Mouse (Mus musculus): Measurements from ENCODE around the gene Ccdc113. TPM values are rescaled to one million over a fixed set of nuclear protein-coding genes. Genes with fewer than 3 reads are reported as not detected.

Ccdc113 gene
- polyA plus RNA-seq, 1 experiment from 2014 or later: not detected

DNA sequence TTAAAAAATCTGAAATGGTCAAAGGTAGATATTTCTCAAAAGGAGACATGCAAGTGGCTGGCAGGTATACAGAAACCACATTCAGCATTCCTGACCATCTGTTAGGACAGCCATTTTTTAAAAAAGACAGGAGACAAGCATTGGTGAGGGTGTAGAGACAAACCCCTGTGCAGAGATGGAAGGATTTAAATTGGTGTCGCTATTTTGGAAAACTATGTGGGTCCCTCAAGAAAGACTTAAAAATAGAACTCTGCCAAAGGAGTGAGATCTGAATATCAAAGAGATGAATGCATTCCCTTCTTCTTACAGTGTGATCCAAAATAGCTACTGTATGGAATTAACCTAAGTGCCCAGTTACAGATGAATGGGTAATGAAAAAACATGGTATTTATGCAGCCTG, 53.5 kb downstream of the Ccdc113 start:
- WGBS: 76% methylated on average over 1 of the region's 1 CpGs
- Histone ChIP-seq H3K9ac (replicated peaks; ENCODE audit: low read depth, low read length) (no peak overlapping the region), H3K36me3 (ENCODE audit: control insufficient read depth, insufficient read depth, low read length) (no peaks in the 10 kb centered on the region), H3K27me3 (ENCODE audit: control insufficient read depth, insufficient read depth, low read length) (no peaks in the 10 kb centered on the region), H3K4me3 (ENCODE audit: low read depth, low read length) (no peak overlapping the region), H3K9me3 (ENCODE audit: control insufficient read depth, low read depth, low read length) (no peaks in the 10 kb centered on the region), H3K4me1 (ENCODE audit: control insufficient read depth, insufficient read depth, low read length) (no peaks in the 10 kb centered on the region), H3K27ac (ENCODE audit: low read length) (no peak overlapping the region), H3K4me2 (replicated peaks; ENCODE audit: low read depth, low read length) (no peak overlapping the region)
- no peak for ATAC-seq (ENCODE audit: insufficient number of reproducible peaks, insufficient read depth, low FRiP score, low read depth)

DNA sequence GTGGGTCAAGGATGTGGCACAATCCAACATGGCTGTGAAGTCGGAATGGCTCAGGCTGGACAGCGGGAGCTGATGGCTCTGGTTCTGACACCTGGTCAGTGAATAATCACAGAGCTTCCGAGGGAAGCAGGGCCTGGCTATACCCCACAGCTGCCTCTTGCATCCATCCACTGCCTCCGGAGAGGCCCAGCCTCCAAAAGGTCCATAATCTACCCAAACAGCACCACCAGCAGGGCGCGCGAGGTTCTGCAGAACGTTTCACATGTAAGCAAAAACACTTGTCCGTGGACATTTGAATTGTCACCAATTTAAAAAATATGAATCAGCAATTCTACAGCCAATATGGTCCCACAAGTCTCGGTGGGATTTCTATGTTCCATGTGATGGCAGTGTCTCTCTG, 55.4 kb downstream of the Ccdc113 start:
- no peak for ATAC-seq (ENCODE audit: insufficient number of reproducible peaks, insufficient read depth, low FRiP score, low read depth)
- Histone ChIP-seq H3K36me3 (ENCODE audit: control insufficient read depth, insufficient read depth, low read length) (no peaks in the 10 kb centered on the region), H3K4me2 (replicated peaks; ENCODE audit: low read depth, low read length) (no peak overlapping the region), H3K4me1 (ENCODE audit: control insufficient read depth, insufficient read depth, low read length) (no peaks in the 10 kb centered on the region), H3K27ac (ENCODE audit: low read length) (no peak overlapping the region), H3K27me3 (ENCODE audit: control insufficient read depth, insufficient read depth, low read length) (no peaks in the 10 kb centered on the region), H3K9ac (replicated peaks; ENCODE audit: low read depth, low read length) (no peak overlapping the region), H3K4me3 (ENCODE audit: low read depth, low read length) (no peak overlapping the region), H3K9me3 (ENCODE audit: control insufficient read depth, low read depth, low read length) (no peaks in the 10 kb centered on the region)
- WGBS: 57% methylated on average over 10 of the region's 10 CpGs

DNA sequence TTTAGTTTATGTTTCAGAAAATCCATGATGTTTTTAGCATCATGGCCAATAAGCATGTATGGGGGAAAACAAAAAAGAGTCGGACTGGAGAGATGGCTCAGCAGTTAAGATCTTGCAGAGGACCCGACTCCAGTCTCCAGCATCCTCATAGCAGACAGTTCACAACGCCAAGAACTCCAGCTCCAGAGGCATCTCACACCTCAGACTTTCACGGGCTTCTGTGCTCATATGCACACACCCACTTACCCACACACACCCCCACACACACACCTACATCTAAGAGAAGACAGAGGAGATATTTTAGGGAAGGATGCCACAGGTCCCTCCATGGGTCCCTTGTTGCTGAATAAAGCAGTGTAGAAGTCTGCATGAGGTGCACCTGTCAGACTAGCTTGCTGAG, 56.7 kb downstream of the Ccdc113 start:
- Histone ChIP-seq H3K36me3 (ENCODE audit: control insufficient read depth, insufficient read depth, low read length) (no peaks in the 10 kb centered on the region), H3K4me3 (ENCODE audit: low read depth, low read length) (no peak overlapping the region), H3K4me1 (ENCODE audit: control insufficient read depth, insufficient read depth, low read length) (no peaks in the 10 kb centered on the region), H3K27ac (ENCODE audit: low read length) (no peak overlapping the region), H3K9me3 (ENCODE audit: control insufficient read depth, low read depth, low read length) (no peaks in the 10 kb centered on the region), H3K4me2 (replicated peaks; ENCODE audit: low read depth, low read length) (no peak overlapping the region), H3K9ac (replicated peaks; ENCODE audit: low read depth, low read length) (no peak overlapping the region), H3K27me3 (ENCODE audit: control insufficient read depth, insufficient read depth, low read length) (no peaks in the 10 kb centered on the region)
- no peak for ATAC-seq (ENCODE audit: insufficient number of reproducible peaks, insufficient read depth, low FRiP score, low read depth)
- WGBS: 80% methylated on average over 4 of the region's 4 CpGs

GRCm38 (mm10) chr8:95592131-95592780, 58.4 kb downstream of the Ccdc113 start:
- no peak for ATAC-seq (ENCODE audit: insufficient number of reproducible peaks, insufficient read depth, low FRiP score, low read depth)
- Histone ChIP-seq H3K36me3 (ENCODE audit: control insufficient read depth, insufficient read depth, low read length) (no peaks in the 10 kb centered on the region), H3K4me3 (ENCODE audit: low read depth, low read length) (no peak overlapping the region), H3K9me3 (ENCODE audit: control insufficient read depth, low read depth, low read length) (no peaks in the 10 kb centered on the region), H3K27me3 (ENCODE audit: control insufficient read depth, insufficient read depth, low read length) (no peaks in the 10 kb centered on the region), H3K9ac (replicated peaks; ENCODE audit: low read depth, low read length) (no peak overlapping the region), H3K4me2 (replicated peaks; ENCODE audit: low read depth, low read length) (no peak overlapping the region), H3K4me1 (ENCODE audit: control insufficient read depth, insufficient read depth, low read length) (no peaks in the 10 kb centered on the region), H3K27ac (ENCODE audit: low read length) (no peak overlapping the region)
- WGBS: 82% methylated on average over 12 of the region's 12 CpGs

GRCm38 (mm10) chr8:95593439-95594393, 59.8 kb downstream of the Ccdc113 start:
- WGBS: 85% methylated on average over 7 of the region's 7 CpGs
- H3K9ac ChIP-seq (replicated peaks; ENCODE audit: low read depth, low read length): no peak overlapping the region
- H3K9me3 ChIP-seq (ENCODE audit: control insufficient read depth, low read depth, low read length): no peaks in the 10 kb centered on the region
- H3K4me1 ChIP-seq (ENCODE audit: control insufficient read depth, insufficient read depth, low read length): no peaks in the 10 kb centered on the region
- no peak overlapping the region for H3K4me2 ChIP-seq (replicated peaks; ENCODE audit: low read depth, low read length)
- ATAC-seq (ENCODE audit: insufficient number of reproducible peaks, insufficient read depth, low FRiP score, low read depth): no peak
- no peak overlapping the region for H3K4me3 ChIP-seq (ENCODE audit: low read depth, low read length)
- no peaks in the 10 kb centered on the region for H3K27me3 ChIP-seq (ENCODE audit: control insufficient read depth, insufficient read depth, low read length)
- no peaks in the 10 kb centered on the region for H3K36me3 ChIP-seq (ENCODE audit: control insufficient read depth, insufficient read depth, low read length)
- no peak overlapping the region for H3K27ac ChIP-seq (ENCODE audit: low read length)

DNA sequence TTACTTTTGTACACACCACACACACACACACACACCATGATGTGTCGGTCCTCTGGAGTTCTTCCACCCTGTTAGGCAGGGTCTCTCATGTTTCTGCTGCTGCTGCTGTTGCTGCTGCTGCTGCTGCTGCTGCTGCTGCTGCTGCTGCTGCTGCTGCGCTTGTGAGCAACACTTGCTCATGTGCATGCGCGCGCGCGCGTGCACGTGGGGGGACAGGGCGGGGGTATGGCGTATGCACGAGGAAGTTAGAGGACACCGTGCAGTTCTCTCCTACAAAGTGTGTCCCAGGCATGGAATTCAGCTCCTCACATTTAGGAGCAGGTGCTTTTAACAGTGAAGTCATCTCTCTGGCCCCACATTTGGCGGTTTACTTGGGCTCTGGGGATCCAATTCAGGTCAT, 61.2 kb downstream of the Ccdc113 start:
- Histone ChIP-seq H3K4me1 (ENCODE audit: control insufficient read depth, insufficient read depth, low read length) (no peaks in the 10 kb centered on the region), H3K9me3 (ENCODE audit: control insufficient read depth, low read depth, low read length) (no peaks in the 10 kb centered on the region), H3K9ac (replicated peaks; ENCODE audit: low read depth, low read length) (no peak overlapping the region), H3K4me2 (replicated peaks; ENCODE audit: low read depth, low read length) (no peak overlapping the region), H3K4me3 (ENCODE audit: low read depth, low read length) (no peak overlapping the region), H3K27ac (ENCODE audit: low read length) (no peak overlapping the region), H3K27me3 (ENCODE audit: control insufficient read depth, insufficient read depth, low read length) (no peaks in the 10 kb centered on the region), H3K36me3 (ENCODE audit: control insufficient read depth, insufficient read depth, low read length) (no peaks in the 10 kb centered on the region)
- 81% methylated on average over 14 of the region's 14 CpGs for WGBS
- no peak for ATAC-seq (ENCODE audit: insufficient number of reproducible peaks, insufficient read depth, low FRiP score, low read depth)

DNA sequence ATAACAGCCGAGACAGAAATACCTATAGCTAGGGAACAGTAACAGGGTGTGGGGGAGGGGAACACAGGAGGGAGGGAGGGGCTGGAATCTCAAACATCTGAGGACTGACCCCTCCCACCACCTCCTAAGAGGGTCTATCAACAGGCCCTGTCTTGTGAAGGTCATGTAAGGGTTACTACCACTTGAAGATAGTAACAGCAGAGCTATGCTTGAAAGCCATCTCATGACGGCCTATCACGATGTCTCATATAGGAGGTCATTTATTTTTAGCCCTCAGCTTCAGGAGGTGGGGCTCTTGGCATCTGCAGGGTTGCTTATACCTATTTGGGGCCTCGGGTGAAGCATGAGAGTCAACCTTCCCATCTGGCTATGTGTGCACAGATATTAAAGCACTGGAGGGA, 63.0 kb downstream of the Ccdc113 start:
- Histone ChIP-seq H3K4me2 (replicated peaks; ENCODE audit: low read depth, low read length) (no peak overlapping the region), H3K9ac (replicated peaks; ENCODE audit: low read depth, low read length) (no peak overlapping the region), H3K36me3 (ENCODE audit: control insufficient read depth, insufficient read depth, low read length) (no peaks in the 10 kb centered on the region), H3K27ac (ENCODE audit: low read length) (no peak overlapping the region), H3K4me1 (ENCODE audit: control insufficient read depth, insufficient read depth, low read length) (no peaks in the 10 kb centered on the region), H3K4me3 (ENCODE audit: low read depth, low read length) (no peak overlapping the region), H3K9me3 (ENCODE audit: control insufficient read depth, low read depth, low read length) (no peaks in the 10 kb centered on the region), H3K27me3 (ENCODE audit: control insufficient read depth, insufficient read depth, low read length) (no peaks in the 10 kb centered on the region)
- WGBS: 32% methylated on average over 4 of the region's 4 CpGs
- no peak for ATAC-seq (ENCODE audit: insufficient number of reproducible peaks, insufficient read depth, low FRiP score, low read depth)

GRCm38 (mm10) chr8:95599861-95600260, 66.0 kb downstream of the Ccdc113 start:
- 8% methylated on average over 11 of the region's 11 CpGs for WGBS
- Histone ChIP-seq H3K9me3 (ENCODE audit: control insufficient read depth, low read depth, low read length) (no peaks in the 10 kb centered on the region), H3K9ac (replicated peaks; ENCODE audit: low read depth, low read length) (no peak overlapping the region), H3K4me2 (replicated peaks; ENCODE audit: low read depth, low read length) (no peak overlapping the region), H3K4me3 (ENCODE audit: low read depth, low read length) (no peak overlapping the region), H3K27me3 (ENCODE audit: control insufficient read depth, insufficient read depth, low read length) (no peaks in the 10 kb centered on the region), H3K27ac (ENCODE audit: low read length) (no peak overlapping the region), H3K4me1 (ENCODE audit: control insufficient read depth, insufficient read depth, low read length) (no peaks in the 10 kb centered on the region), H3K36me3 (ENCODE audit: control insufficient read depth, insufficient read depth, low read length) (no peaks in the 10 kb centered on the region)
- no peak for ATAC-seq (ENCODE audit: insufficient number of reproducible peaks, insufficient read depth, low FRiP score, low read depth)

Data from stomach, embryonic 14.5 days (tissue).